Mouse (Mus musculus) ES-E14 (cell line): ENCODE measurements around the gene Mpv17l2.

ENCODE experiments used
- CHD2 ChIP-seq: IDR thresholded peaks from 2 replicates; pipeline ENCODE4 v1.6.1; 2014; ENCODE audit warnings: mild to moderate bottlenecking, low read depth, low read length, inconsistent platforms
- ZC3H11A ChIP-seq: IDR thresholded peaks from 2 replicates; pipeline ENCODE4 v1.6.1; 2012; ENCODE audit warnings: low read depth, mild to moderate bottlenecking, inconsistent platforms, low read length, borderline replicate concordance
- ZNF384 ChIP-seq: IDR thresholded peaks from 2 replicates; pipeline ENCODE4 v1.6.1; 2012; ENCODE audit warnings: low read depth, low read length, inconsistent platforms

- no peak for TF ChIP-seq CHD2
- no peak for TF ChIP-seq ZC3H11A
- TF ChIP-seq ZNF384 = no peak
Measured at GRCm38 (mm10) chr8:70774740-70775139, 14.0 kb upstream of the Mpv17l2 start.
